Mouse (Mus musculus) intestine, embryonic 14.5 days (tissue): ENCODE measurements around the gene Scn5a. TPM values are rescaled to one million over a fixed set of nuclear protein-coding genes. Genes with fewer than 3 reads are reported as not detected.

Source experiments
- ATAC-seq: fragments of 200-750 bp; cut with Nextera tagmentation; replicated peaks from 2 replicates; pipeline ENCODE4 v1.8.0; 2017; ENCODE audit warnings: low read depth, moderate number of reproducible peaks, moderate TSS enrichment, moderate library complexity; ENCODE audit not compliant: low FRiP score, low TSS enrichment
- DNase-seq: peaks from one replicate; pipeline ENCODE4 v3.0.0-alpha.2; 2018; ENCODE audit warnings: low spot score
- H3K27ac ChIP-seq: fragments of 300-500 bp; sonication (generic); 2 replicates; pipeline ENCODE4 v1.5.1; 2014; ENCODE audit warnings: low read depth, mild to moderate bottlenecking, control low read depth
- H3K27me3 ChIP-seq: fragments of 300-500 bp; sonication (generic); replicated peaks from 2 replicates; pipeline ENCODE4 v1.6.1; 2014; ENCODE audit warnings: low read length, control low read depth; ENCODE audit not compliant: control insufficient read depth, insufficient read depth
- H3K36me3 ChIP-seq: fragments of 300-500 bp; sonication (generic); 2 replicates; pipeline ENCODE4 v1.6.1; 2014; ENCODE audit warnings: low read length, control low read depth; ENCODE audit not compliant: control insufficient read depth, insufficient read depth
- H3K4me1 ChIP-seq: fragments of 300-500 bp; sonication (generic); replicated peaks from 2 replicates; pipeline ENCODE4 v1.6.1; 2014; ENCODE audit warnings: low read length, control low read depth, mixed read lengths; ENCODE audit not compliant: control insufficient read depth, insufficient read depth
- H3K4me2 ChIP-seq: fragments of 300-500 bp; sonication (generic); 2 replicates; pipeline ENCODE4 v1.6.1; 2014; ENCODE audit warnings: low read length
- H3K4me3 ChIP-seq: fragments of 300-500 bp; sonication (generic); 2 replicates; pipeline ENCODE4 v1.5.1; 2014; ENCODE audit warnings: low read depth, low read length, control low read depth, mixed read lengths
- H3K9ac ChIP-seq: fragments of 300-500 bp; sonication (generic); 2 replicates; pipeline ENCODE4 v1.6.1; 2014; ENCODE audit warnings: mild to moderate bottlenecking, low read length
- H3K9me3 ChIP-seq: fragments of 300-500 bp; sonication (generic); 2 replicates; pipeline ENCODE4 v1.6.1; 2016; ENCODE audit warnings: low read length, control low read depth; ENCODE audit not compliant: control insufficient read depth
- WGBS: fragments of 180-500 bp; shearing (Covaris S2); extraction: QIAGEN DNeasy Blood & Tissue Kit; methylation state at CpG from one replicate; pipeline ENCODE4 v1.1.7; 2014; 5-methylcytosine and 5-hydroxymethylcytosine counted together
- polyA plus RNA-seq: library from polyadenylated mRNA; unstranded; fragments of >200 nt; fragmentation: Nextera tagmentation; extraction: Ambion mirVana; gene quantifications from 2 replicates; pipeline ENCODE4 v1.2.1, GENCODE M21; 2014

Gene Scn5a
- polyA plus RNA-seq, 1 experiment from 2014 or later: 0.55 TPM

- WGBS: 87% methylated on average over 14 of the region's 14 CpGs
- Histone ChIP-seq H3K4me1 (no peaks in the 10 kb centered on the region), H3K36me3 (peaks cover 48% of the 10 kb centered on the region), H3K9me3 (no peaks in the 10 kb centered on the region), H3K9ac (no peak overlapping the region), H3K27ac (no peak overlapping the region), H3K27me3 (no peaks in the 10 kb centered on the region), H3K4me3 (no peak overlapping the region), H3K4me2 (no peak overlapping the region)
- DNase-seq (no peak), ATAC-seq (no peak)
These were observed 121.7 kb downstream of the Scn5a start for GRCm38 (mm10) chr9:119457122-119457521.

- H3K36me3 ChIP-seq: peaks cover 56% of the 10 kb centered on the region
- H3K27ac ChIP-seq: no peak overlapping the region
- no peaks in the 10 kb centered on the region for H3K4me1 ChIP-seq
- DNase-seq (no peak), ATAC-seq (no peak)
- H3K4me2 ChIP-seq: no peak overlapping the region
- WGBS: 89% methylated on average over 14 of the region's 14 CpGs
- H3K4me3 ChIP-seq: no peak overlapping the region
- no peaks in the 10 kb centered on the region for H3K27me3 ChIP-seq
- no peaks in the 10 kb centered on the region for H3K9me3 ChIP-seq
- no peak overlapping the region for H3K9ac ChIP-seq
These were observed 122.8 kb downstream of the Scn5a start for GRCm38 (mm10) chr9:119455967-119456366.

- 34% methylated on average over 6 of the region's 6 CpGs for WGBS
- H3K4me1 ChIP-seq: peaks cover 9% of the 10 kb centered on the region
- H3K9ac ChIP-seq: peak overlapping the region; percentile 79
- no peak for ATAC-seq
- peaks cover 41% of the 10 kb centered on the region for H3K36me3 ChIP-seq
- no peak for DNase-seq
- peak overlapping the region; percentile 94 for H3K4me2 ChIP-seq
- H3K27me3 ChIP-seq: no peaks in the 10 kb centered on the region
- peak overlapping the region; percentile 64 for H3K4me3 ChIP-seq
- H3K27ac ChIP-seq: no peak overlapping the region
- H3K9me3 ChIP-seq: no peaks in the 10 kb centered on the region
These were observed 133.1 kb downstream of the Scn5a start for GRCm38 (mm10) chr9:119445737-119446136.

- ATAC-seq (peak; percentile 92), DNase-seq (peak; percentile 96)
- Histone ChIP-seq H3K4me2 (peak within 1 kb of the TSS; percentile 94), H3K27me3 (no peaks in the 10 kb centered on the region), H3K4me1 (peaks cover 9% of the 10 kb centered on the region), H3K9me3 (no peaks in the 10 kb centered on the region), H3K4me3 (peak within 1 kb of the TSS; percentile 64), H3K27ac (peak within 1 kb of the TSS; percentile 73), H3K36me3 (peaks cover 32% of the 10 kb centered on the region), H3K9ac (peak within 1 kb of the TSS; percentile 79)
- under 1% methylated on average over 52 of the region's 52 CpGs for WGBS
These were observed 133.9 kb downstream of the Scn5a start, which contains the start of gene Exog for GRCm38 (mm10) chr9:119444738-119445429. TSS of gene Exog (plus strand) at chr9:119444943.

- H3K27ac ChIP-seq: no peak overlapping the region
- no peak overlapping the region for H3K9ac ChIP-seq
- peaks cover 42% of the 10 kb centered on the region for H3K36me3 ChIP-seq
- no peak for DNase-seq
- 89% methylated on average over 9 of the region's 9 CpGs for WGBS
- no peaks in the 10 kb centered on the region for H3K4me1 ChIP-seq
- H3K9me3 ChIP-seq: no peaks in the 10 kb centered on the region
- no peak overlapping the region for H3K4me2 ChIP-seq
- ATAC-seq: no peak
- no peaks in the 10 kb centered on the region for H3K27me3 ChIP-seq
- H3K4me3 ChIP-seq: no peak overlapping the region
These were observed 140.3 kb downstream of the Scn5a start for GRCm38 (mm10) chr9:119438498-119439000.

- DNase-seq (no peak), ATAC-seq (no peak)
- Histone ChIP-seq H3K36me3 (peaks cover 47% of the 10 kb centered on the region), H3K9ac (no peak overlapping the region), H3K4me1 (no peaks in the 10 kb centered on the region), H3K4me3 (no peak overlapping the region), H3K27me3 (no peaks in the 10 kb centered on the region), H3K4me2 (no peak overlapping the region), H3K9me3 (no peaks in the 10 kb centered on the region), H3K27ac (no peak overlapping the region)
- 91% methylated on average over 12 of the region's 12 CpGs for WGBS
These were observed 140.8 kb downstream of the Scn5a start for GRCm38 (mm10) chr9:119438065-119438464.

GRCm38 (mm10) chr9:119435855-119436254 is 143.0 kb downstream of the Scn5a start:
- Histone ChIP-seq H3K36me3 (peaks cover 66% of the 10 kb centered on the region), H3K9ac (no peak overlapping the region), H3K4me1 (no peaks in the 10 kb centered on the region), H3K9me3 (no peaks in the 10 kb centered on the region), H3K4me2 (no peak overlapping the region), H3K27ac (no peak overlapping the region), H3K4me3 (no peak overlapping the region), H3K27me3 (no peaks in the 10 kb centered on the region)
- DNase-seq (no peak), ATAC-seq (no peak)
- WGBS: 80% methylated on average over 2 of the region's 2 CpGs
